Mouse (Mus musculus) induced T-regulatory cell, adult 2 months (primary cell): ENCODE data around the gene Gdpd4.

ENCODE experiments used
- DNase-seq: peaks from one replicate; pipeline ENCODE4 v3.0.0-alpha.2; 2012; ENCODE audit warnings: low read depth

Gdpd4 gene

GRCm38 (mm10) chr7:98084541-98085293, 165.0 kb downstream of the Gdpd4 start:
- DNase-seq, result no peak

- DNase-seq, result no peak
These were observed 165.6 kb downstream of the Gdpd4 start for GRCm38 (mm10) chr7:98085314-98085713.

- no peak for DNase-seq
These were observed 166.6 kb downstream of the Gdpd4 start for GRCm38 (mm10) chr7:98086346-98086745.

- DNase-seq, result no peak
These were observed 176.1 kb downstream of the Gdpd4 start for GRCm38 (mm10) chr7:98095852-98096251.

GRCm38 (mm10) chr7:98097557-98097956, 177.8 kb downstream of the Gdpd4 start:
- DNase-seq, result no peak
